Mouse (Mus musculus): Measurements from ENCODE around the gene Gm21904.
"Not testable (repeated sequence)": the region's sequence is repeated elsewhere in the genome, so short reads cannot be mapped to it uniquely, and the experiment has no call there.

Gene Gm21904

DNA sequence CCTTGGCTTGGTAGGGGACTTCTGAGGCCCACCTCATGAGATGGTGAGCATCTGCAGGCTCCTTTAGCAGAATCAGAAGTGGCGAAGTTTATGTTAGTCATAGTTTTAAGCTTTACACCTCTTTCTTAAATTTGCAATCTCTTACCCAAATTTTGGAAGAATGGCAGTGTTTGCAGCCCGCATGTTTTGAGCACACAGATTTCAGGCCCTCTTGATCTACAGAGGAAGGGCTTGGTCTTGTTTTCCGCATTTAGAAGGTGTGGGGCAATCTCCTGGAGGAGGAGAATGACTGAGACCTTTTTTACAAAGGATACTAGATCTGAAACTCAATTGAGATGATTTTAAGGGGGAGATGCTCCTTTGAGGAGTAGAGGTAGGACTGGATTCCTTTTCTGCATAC lies at the start of gene Gm21904:
TSS of gene Gm21904 (minus strand) at position 101 of the 400 bp plus-strand sequence.
- DNase-seq: not testable (repeated sequence)

- not testable (repeated sequence) for DNase-seq
These were observed 28.4 kb upstream of the Gm21904 start, which contains the start of the genes Gm20772 and Gm20831 for GRCm38 (mm10) chrY:17874441-17874840. TSS of gene Gm20772 (plus strand) at chrY:17874741. TSS of gene Gm20831 (plus strand) at chrY:17874741.
